Mouse (Mus musculus) midbrain, embryonic 11.5 days (tissue): ENCODE data around the gene Aff3. TPM values are rescaled to one million over a fixed set of nuclear protein-coding genes. Genes with fewer than 3 reads are reported as not detected.
A peak's percentile ranks its signal among the peaks of the same experiment; 100 is the strongest.

Experiments
- ATAC-seq: fragments of 200-750 bp; cut with Nextera tagmentation; 2 replicates; pipeline ENCODE4 v1.8.0; 2017; ENCODE audit warnings: moderate TSS enrichment, moderate library complexity; ENCODE audit not compliant: low FRiP score
- DNase-seq: peaks from one replicate; pipeline ENCODE4 v3.0.0; 2015; ENCODE audit warnings: low spot score; ENCODE audit errors: missing footprints
- H3K27ac ChIP-seq: fragments of 300-500 bp; sonication (generic); 2 replicates; pipeline ENCODE4 v1.5.1; 2014; ENCODE audit warnings: low read depth, low read length
- H3K27me3 ChIP-seq: fragments of 300-500 bp; sonication (generic); 2 replicates; pipeline ENCODE4 v1.6.1; 2014; ENCODE audit warnings: mild to moderate bottlenecking, low read length, moderate library complexity, mixed read lengths; ENCODE audit not compliant: control insufficient read depth, insufficient read depth
- H3K36me3 ChIP-seq: fragments of 300-500 bp; sonication (generic); 2 replicates; pipeline ENCODE4 v1.6.1; 2014; ENCODE audit warnings: mild to moderate bottlenecking, low read length, moderate library complexity, mixed read lengths; ENCODE audit not compliant: control insufficient read depth, insufficient read depth
- H3K4me1 ChIP-seq: fragments of 300-500 bp; sonication (generic); 2 replicates; pipeline ENCODE4 v1.6.1; 2014; ENCODE audit warnings: low read length; ENCODE audit not compliant: control insufficient read depth, insufficient read depth
- H3K4me2 ChIP-seq: fragments of 300-500 bp; sonication (generic); 2 replicates; pipeline ENCODE4 v1.6.1; 2014; ENCODE audit warnings: mild to moderate bottlenecking, moderate library complexity
- H3K4me3 ChIP-seq: fragments of 300-500 bp; sonication (generic); 2 replicates; pipeline ENCODE4 v1.5.1; 2014; ENCODE audit warnings: low read depth, low read length
- H3K9ac ChIP-seq: fragments of 300-500 bp; sonication (generic); 2 replicates; pipeline ENCODE4 v1.6.1; 2014; ENCODE audit warnings: low read length
- H3K9me3 ChIP-seq: fragments of 300-500 bp; sonication (generic); 2 replicates; pipeline ENCODE4 v1.6.1; 2016; ENCODE audit warnings: low read length; ENCODE audit not compliant: control insufficient read depth
- WGBS: fragments of 180-500 bp; shearing (Covaris S2); extraction: QIAGEN DNeasy Blood & Tissue Kit; methylation state at CpG from one replicate; pipeline ENCODE4 v1.1.7; 2014; 5-methylcytosine and 5-hydroxymethylcytosine counted together
- polyA plus RNA-seq: library from polyadenylated mRNA; unstranded; fragments of >200 nt; fragmentation: Nextera tagmentation; extraction: Ambion mirVana; gene quantifications from 2 replicates; pipeline ENCODE4 v1.2.1, GENCODE M21; 2014

Aff3 gene
- polyA plus RNA-seq, 1 experiment from 2014 or later = 16.3 TPM

DNA sequence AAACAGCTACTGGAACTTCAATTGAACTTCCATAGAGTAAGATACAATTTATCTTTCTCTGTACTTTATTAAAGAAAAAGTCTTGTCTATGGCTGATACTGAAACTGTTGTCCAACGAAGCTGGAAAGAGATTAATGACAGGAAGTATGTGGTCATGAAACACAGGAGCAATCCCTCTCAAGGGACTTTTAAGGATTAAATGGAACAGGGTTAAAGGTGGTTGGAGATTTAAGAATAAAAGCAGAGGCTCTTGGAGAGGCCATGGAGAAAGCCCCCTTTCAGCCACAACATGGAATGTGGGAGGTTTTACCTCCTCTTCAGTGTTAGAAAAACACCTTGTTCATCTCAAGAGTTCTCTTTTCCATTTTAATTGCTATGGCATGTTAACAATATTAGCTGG is 148.5 kb downstream of the Aff3 start:
- Histone ChIP-seq H3K27ac (no peak overlapping the region), H3K4me3 (no peak overlapping the region), H3K9me3 (no peaks in the 10 kb centered on the region), H3K36me3 (no peaks in the 10 kb centered on the region), H3K4me2 (no peak overlapping the region), H3K4me1 (peaks cover 5% of the 10 kb centered on the region; the same call in 1 of the 2 replicates), H3K9ac (no peak overlapping the region), H3K27me3 (no peaks in the 10 kb centered on the region)
- 56% methylated on average over 1 of the region's 1 CpGs for WGBS
- ATAC-seq = no peak
- peak; percentile 65 for DNase-seq

DNA sequence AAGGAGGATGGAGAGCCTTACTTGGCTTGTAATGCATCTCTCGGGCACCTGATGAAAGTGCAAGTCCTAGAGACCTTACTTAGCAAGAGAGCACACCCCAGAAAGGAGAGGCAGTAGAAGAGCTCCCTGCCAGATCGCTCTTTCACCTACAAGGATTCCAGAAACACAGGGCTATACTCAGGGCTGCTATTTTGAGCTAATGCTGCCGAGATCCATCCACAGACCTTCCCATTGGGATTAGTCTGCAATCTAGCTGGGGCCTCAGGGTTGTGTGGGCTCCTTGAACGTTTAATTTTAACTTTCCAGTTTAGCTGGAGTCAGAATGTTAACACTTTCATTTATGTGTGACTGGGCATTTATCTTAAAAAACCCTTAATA is 150.1 kb downstream of the Aff3 start:
- no peaks in the 10 kb centered on the region for H3K9me3 ChIP-seq
- 69% methylated on average over 4 of the region's 4 CpGs for WGBS
- no peak overlapping the region for H3K4me3 ChIP-seq
- no peak overlapping the region for H3K4me2 ChIP-seq
- H3K36me3 ChIP-seq = no peaks in the 10 kb centered on the region
- H3K27ac ChIP-seq = no peak overlapping the region
- peaks cover 5% of the 10 kb centered on the region; the same call in 1 of the 2 replicates for H3K4me1 ChIP-seq
- H3K27me3 ChIP-seq = no peaks in the 10 kb centered on the region
- H3K9ac ChIP-seq = no peak overlapping the region
- ATAC-seq (no peak), DNase-seq (peak; percentile 2)

DNA sequence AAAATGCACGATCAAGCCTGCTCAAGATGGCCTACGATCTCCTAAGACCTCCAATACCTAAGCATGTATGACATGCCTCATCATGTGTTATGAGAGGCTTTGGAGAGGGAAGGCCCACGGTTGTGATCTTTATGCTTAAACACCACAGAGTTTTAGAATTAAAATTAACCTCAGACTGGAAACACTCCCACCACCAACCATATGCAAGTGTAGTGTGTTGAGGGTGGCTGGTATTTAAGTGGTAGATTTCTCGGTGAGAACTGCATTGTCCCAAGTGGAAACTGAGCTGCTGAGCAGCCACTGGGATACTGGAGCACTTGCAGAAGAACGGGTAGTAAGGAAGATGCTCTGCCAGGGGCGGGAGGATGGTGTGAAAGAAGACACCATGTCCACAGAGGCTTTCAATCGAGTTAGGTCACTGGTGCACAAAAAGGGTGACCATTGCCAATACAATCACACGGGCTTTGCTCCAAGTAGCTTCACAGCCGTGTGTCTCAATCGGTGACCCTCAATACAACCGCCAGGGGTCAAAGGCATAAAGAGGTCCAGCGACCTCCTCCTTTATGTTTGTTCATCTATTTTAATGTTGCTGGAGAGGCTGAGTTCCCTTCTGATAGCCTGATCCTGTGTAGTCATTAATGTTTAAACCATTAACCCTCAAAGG is 150.7 kb downstream of the Aff3 start:
- peak; percentile 66 for DNase-seq

DNA sequence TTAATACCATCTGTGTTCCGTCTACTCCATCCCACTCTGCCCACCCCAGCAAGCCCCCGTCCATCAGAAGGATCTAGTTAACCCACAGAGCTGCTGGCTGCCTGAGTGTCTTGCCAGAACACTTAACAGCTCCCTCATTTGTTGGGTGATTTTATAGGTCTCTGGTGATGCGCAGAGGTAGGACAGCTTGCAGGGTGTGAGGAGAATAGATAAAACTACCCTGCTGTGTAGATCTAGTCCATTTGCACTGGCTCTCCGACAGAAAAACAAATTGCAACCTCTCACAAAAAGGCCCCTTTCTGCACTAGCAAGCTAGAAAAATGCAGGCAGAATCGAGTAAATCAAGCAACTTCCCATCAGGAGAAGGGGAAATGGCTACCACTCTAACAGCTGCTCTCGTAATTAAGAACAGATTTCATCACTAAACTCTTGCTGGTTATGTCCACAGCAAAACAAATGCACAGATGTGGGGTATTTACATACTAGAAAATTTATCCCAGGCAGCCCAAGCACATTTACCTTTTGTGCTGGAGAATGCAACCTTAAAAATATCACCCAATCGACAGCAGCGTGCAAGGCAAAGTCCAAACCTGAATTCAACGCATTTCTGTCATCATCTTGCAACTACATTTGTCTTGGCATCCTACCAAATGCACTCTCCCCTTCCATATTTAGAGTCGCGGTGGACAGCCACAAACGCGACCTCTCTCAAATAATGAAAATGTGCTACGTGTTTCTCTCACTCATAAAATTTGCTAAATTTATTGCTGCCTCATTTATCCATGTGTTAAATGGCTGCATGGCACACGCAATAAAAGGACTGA is 152.3 kb downstream of the Aff3 start:
- no peak overlapping the region for H3K9ac ChIP-seq
- 75% methylated on average over 15 of the region's 15 CpGs for WGBS
- H3K36me3 ChIP-seq = no peaks in the 10 kb centered on the region
- peak; percentile 82 for DNase-seq
- no peaks in the 10 kb centered on the region for H3K9me3 ChIP-seq
- no peak overlapping the region for H3K27ac ChIP-seq
- no peaks in the 10 kb centered on the region for H3K27me3 ChIP-seq
- H3K4me3 ChIP-seq = no peak overlapping the region
- H3K4me2 ChIP-seq = no peak overlapping the region
- H3K4me1 ChIP-seq = peaks cover 5% of the 10 kb centered on the region; the same call in 1 of the 2 replicates
- no peak for ATAC-seq

More for the DNA sequence above, 150.7 kb downstream of the Aff3 start:
- ATAC-seq = no peak
- Histone ChIP-seq H3K27ac (no peak overlapping the region), H3K4me1 (peaks cover 5% of the 10 kb centered on the region; the same call in 1 of the 2 replicates), H3K9me3 (no peaks in the 10 kb centered on the region), H3K36me3 (no peaks in the 10 kb centered on the region), H3K4me2 (no peak overlapping the region), H3K4me3 (no peak overlapping the region), H3K9ac (no peak overlapping the region), H3K27me3 (no peaks in the 10 kb centered on the region)
- 64% methylated on average over 12 of the region's 12 CpGs for WGBS

DNA sequence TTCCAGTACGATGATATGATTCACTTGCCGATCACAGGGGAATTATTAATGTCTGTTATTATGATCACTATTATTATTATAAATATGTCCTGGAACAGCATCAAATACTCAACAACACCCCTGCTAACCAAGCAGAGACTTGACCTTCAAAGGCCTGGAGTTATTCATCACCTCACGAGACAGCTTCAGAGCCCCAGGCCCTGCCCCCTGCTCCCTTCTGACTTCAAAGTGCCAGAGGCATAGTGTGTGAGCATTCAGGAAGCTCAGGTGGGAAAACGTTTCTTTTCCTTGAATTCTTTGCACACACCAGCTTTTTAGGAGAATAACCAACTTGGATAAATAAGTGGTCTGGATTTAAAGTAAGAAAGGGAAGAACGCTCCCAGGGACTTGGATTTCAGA is 153.7 kb downstream of the Aff3 start:
- H3K36me3 ChIP-seq = no peaks in the 10 kb centered on the region
- no peak overlapping the region for H3K4me2 ChIP-seq
- DNase-seq (peak; percentile 23), ATAC-seq (no peak)
- H3K9ac ChIP-seq = no peak overlapping the region
- no peaks in the 10 kb centered on the region for H3K27me3 ChIP-seq
- H3K4me1 ChIP-seq = peaks cover 5% of the 10 kb centered on the region; the same call in 1 of the 2 replicates
- H3K9me3 ChIP-seq = no peaks in the 10 kb centered on the region
- WGBS = 74% methylated on average over 5 of the region's 5 CpGs
- H3K4me3 ChIP-seq = no peak overlapping the region
- H3K27ac ChIP-seq = no peak overlapping the region

DNA sequence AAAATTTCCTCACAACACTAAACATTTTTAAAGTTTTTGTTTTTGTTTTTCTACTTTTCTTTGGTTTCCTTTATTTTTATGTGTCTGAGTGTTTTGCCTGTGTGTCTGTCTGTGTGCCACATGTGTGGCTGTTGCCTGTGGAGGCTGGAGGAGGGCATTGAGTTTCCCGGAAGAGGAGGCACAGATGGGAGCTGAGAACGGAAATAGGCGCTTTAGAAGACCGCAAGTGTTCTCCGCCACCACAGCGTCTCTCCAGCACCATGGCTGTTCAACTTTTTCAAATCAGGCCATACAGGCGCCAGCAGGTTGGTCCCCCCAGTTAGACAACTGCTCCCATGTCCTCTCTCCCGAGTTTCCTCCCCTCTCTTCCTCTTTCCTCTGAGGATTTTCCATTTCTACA is 155.5 kb downstream of the Aff3 start:
- no peaks in the 10 kb centered on the region for H3K27me3 ChIP-seq
- H3K4me2 ChIP-seq = no peak overlapping the region
- no peaks in the 10 kb centered on the region for H3K36me3 ChIP-seq
- DNase-seq = peak; percentile 49
- ATAC-seq = no peak
- H3K27ac ChIP-seq = no peak overlapping the region
- H3K4me1 ChIP-seq = peaks cover 2% of the 10 kb centered on the region; the same call in 1 of the 2 replicates
- H3K9ac ChIP-seq = no peak overlapping the region
- 90% methylated on average over 8 of the region's 8 CpGs for WGBS
- no peak overlapping the region for H3K4me3 ChIP-seq
- H3K9me3 ChIP-seq = no peaks in the 10 kb centered on the region

DNA sequence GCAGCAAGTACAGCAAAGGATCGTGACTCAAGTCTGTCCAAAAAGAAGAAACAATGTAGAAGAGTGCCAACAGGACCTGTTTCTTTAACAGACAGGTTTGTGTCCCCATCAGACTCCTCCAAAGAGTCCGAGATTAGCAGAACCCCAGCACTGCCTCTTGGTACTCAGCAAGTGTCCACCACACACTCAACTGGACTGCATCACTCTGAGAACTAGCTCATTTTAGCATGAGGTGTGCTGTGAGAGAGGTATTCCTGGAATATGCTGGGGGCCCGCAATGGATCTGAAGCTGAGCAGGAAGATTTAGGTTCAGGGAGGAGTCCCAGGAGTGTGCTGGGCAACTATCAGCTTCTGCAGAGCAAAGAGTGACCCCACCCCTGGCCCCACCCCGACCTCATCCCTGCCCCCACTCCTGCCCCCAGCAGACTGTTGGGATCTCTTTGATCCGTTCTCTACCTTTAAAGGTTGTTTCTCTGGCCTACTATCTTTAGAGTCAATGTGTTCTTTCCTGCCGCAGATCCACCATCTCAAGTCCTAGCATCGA is 157.0 kb downstream of the Aff3 start:
- Histone ChIP-seq H3K9ac (no peak overlapping the region), H3K27me3 (no peaks in the 10 kb centered on the region), H3K9me3 (no peaks in the 10 kb centered on the region), H3K4me1 (peaks cover 8% of the 10 kb centered on the region), H3K27ac (no peak overlapping the region), H3K36me3 (no peaks in the 10 kb centered on the region), H3K4me3 (no peak overlapping the region), H3K4me2 (no peak overlapping the region)
- 81% methylated on average over 7 of the region's 7 CpGs for WGBS
- ATAC-seq (no peak), DNase-seq (peak; percentile 60)

DNA sequence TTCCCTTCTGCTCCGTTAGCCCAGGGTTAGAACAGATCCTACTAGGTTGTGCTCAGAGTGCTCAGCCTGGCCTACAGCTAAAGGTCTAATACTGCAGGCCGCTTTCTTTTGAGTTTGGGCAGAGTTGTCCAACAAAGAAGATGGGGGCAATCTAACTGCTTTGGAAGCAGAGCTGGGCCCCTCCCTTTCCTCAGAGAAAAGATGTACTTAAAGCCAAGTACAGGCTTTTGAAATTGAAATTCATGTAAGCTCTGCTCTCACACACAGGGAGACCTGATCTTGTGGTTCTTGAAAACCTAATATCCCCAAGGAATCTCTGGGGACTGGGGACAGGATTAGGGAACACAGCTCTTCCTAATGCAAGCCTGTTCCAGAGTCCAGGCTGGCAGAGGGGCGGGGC is 158.4 kb downstream of the Aff3 start:
- H3K9ac ChIP-seq = no peak overlapping the region
- ATAC-seq (no peak), DNase-seq (peak; percentile 64)
- H3K36me3 ChIP-seq = no peaks in the 10 kb centered on the region
- H3K4me3 ChIP-seq = no peak overlapping the region
- no peak overlapping the region for H3K27ac ChIP-seq
- no peaks in the 10 kb centered on the region for H3K9me3 ChIP-seq
- H3K4me2 ChIP-seq = no peak overlapping the region
- peaks cover 10% of the 10 kb centered on the region for H3K4me1 ChIP-seq
- no peaks in the 10 kb centered on the region for H3K27me3 ChIP-seq
- WGBS = 83% methylated on average over 3 of the region's 3 CpGs
